In the genomic region with DNA sequence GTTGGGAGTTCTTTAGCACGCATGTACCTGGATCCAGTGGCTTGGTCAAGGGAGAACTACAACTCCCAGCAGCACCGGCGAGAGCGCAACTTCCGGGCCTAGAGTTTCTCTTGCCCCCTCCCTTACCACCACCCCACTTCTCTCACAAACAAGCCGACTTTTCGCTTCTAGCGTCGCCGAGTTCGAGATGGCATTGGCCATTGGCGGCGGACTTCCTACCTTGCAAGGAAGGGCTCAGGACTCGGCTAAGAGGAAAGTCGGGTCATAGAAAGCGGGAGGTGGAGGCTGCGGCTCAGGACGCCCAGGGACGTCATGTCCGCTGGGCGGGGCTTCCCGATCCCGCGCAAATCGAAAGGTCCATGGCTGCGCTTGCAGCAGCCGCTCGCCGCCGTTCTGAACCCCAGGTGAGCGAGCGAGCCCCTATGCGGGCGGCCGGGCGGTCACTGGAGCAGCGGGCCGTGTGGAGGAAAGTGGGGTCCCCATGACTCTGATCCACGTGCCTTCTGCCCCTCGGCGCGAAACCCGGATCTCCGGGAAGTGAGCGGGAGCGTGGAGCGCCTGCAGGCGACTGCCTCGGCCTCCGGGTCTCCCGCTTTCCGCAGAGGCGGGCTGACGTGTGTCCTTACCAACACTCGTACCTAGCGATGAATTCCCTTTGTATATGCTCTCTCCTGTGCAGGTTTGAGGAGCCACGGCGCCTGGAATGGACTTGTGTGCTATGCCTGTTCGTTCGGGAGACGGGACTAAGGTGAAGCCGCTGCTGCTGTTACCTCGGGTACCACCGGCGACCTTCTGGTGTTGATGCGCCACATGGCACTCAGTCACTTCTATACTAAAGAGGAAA, we compare ENCODE assay signal across 8 mouse cellular contexts. TPM values are rescaled to one million over a fixed set of nuclear protein-coding genes. Genes with fewer than 3 reads are reported as not detected.
DNase-seq lines count a peak whose midpoint lies in the region; ATAC-seq and TF ChIP-seq lines count a peak whose summit lies in the region.

A gene (plus strand): TSS at position 129 of the 844 bp plus-strand sequence.

- H3K4me1 ChIP-seq in cortical plate, adult 2 months (ENCODE audit: control insufficient read depth, insufficient read depth, low read length), result no peaks in the 10 kb centered on the region
- peaks cover 20% of the 10 kb centered on the region for H3K4me1 ChIP-seq in megakaryocyte, embryonic 14.5 days

- peak within 1 kb of the TSS; percentile 56 for H3K4me3 ChIP-seq in cortical plate, adult 2 months (ENCODE audit: insufficient read depth, low read length)
- H3K4me3 ChIP-seq in megakaryocyte, embryonic 14.5 days (replicated peaks), result peak within 1 kb of the TSS; percentile 97

- peak within 1 kb of the TSS; percentile 91 for H3K27ac ChIP-seq in cortical plate, adult 2 months (ENCODE audit: insufficient read depth, low read length)

- H3K9me3 ChIP-seq in megakaryocyte, embryonic 14.5 days, result no peaks in the 10 kb centered on the region

- peak; percentile 96 for ATAC-seq in activated CD4-positive, CD25-positive, alpha-beta regulatory T cell, adult 4 months

- TF ChIP-seq POLR2A in cortical plate, adult 2 months (IDR thresholded peaks at IDR 0.05; ENCODE audit: extremely low read depth, insufficient read depth, low read length), result no peak

- peak; percentile 73 to 76 for DNase-seq in gastrocnemius, adult 8-10 months (ENCODE audit: low spot score in 2 of 2)
- peak; percentile 79 for DNase-seq in hindlimb bud, embryonic 11.5 days (ENCODE audit: extremely low spot score, low read depth, low spot score)
- DNase-seq in left cerebral cortex, adult 8-10 months (ENCODE audit: low spot score in 2 of 2), result peak; percentile 74 to 91
- DNase-seq in right cerebral cortex, postnatal 10 days (ENCODE audit: low spot score in 2 of 2), result peak; percentile 88 to 90
- peak; percentile 82 for DNase-seq in urinary bladder, postnatal 25 days (ENCODE audit: low spot score)

- no peak for TF ChIP-seq CTCF in cortical plate, adult 2 months (IDR thresholded peaks at IDR 0.05; ENCODE audit: extremely low read depth, insufficient read depth, low read length)

- H3K36me3 ChIP-seq in megakaryocyte, embryonic 14.5 days (replicated peaks; ENCODE audit: low read length), result peaks cover 35% of the 10 kb centered on the region

- no peaks in the 10 kb centered on the region for H3K27me3 ChIP-seq in megakaryocyte, embryonic 14.5 days (replicated peaks)

RNA-seq across cellular contexts. Expression of the gene that starts here (rescaled TPM):
- 10 to 100 TPM in 1 of 2 experiments, 1 to 10 TPM in 1; 8.2 to 15.8 TPM for polyA plus RNA-seq in activated CD4-positive, CD25-positive, alpha-beta regulatory T cell, adult 4 months (2017; shearing (Covaris generic))
- 0.28 and 0.61 TPM in 2 replicates for polyA plus RNA-seq in cortical plate, adult 2 months (2012; rRNA removed)
- not detected for total RNA-seq in gastrocnemius, adult 8-10 months (2022)
- 1 to 10 TPM in 3 of 4 experiments, under 1 TPM in 1; 0.89 to 4.6 (median 1.2) TPM for total RNA-seq in left cerebral cortex, adult 8-10 months (2022)
- polyA plus RNA-seq in megakaryocyte, embryonic 14.5 days (2012; ENCODE audit: insufficient read depth, low replicate concordance), result 0.58 TPM in 1 of 2 replicates, not detected in the other

Comparison
In these comparisons a context has a peak if more than half of its experiments do, and no peak if none do; other contexts are left out.
1. Peak in every context shown above with its lines: DNase-seq, ATAC-seq, H3K4me3 ChIP-seq and H3K27ac ChIP-seq.
2. Peak in DNase-seq in gastrocnemius, adult 8-10 months; RNA of the gene not detected or under 1 TPM.